20 mouse cellular contexts compared by ENCODE assay signal in genomic region chr3:83039666-83040065, GRCm38 (mm10). TPM values are rescaled to one million over a fixed set of nuclear protein-coding genes. Genes with fewer than 3 reads are reported as not detected.
DNase-seq lines count a peak whose midpoint lies in the region; ATAC-seq and TF ChIP-seq lines count a peak whose summit lies in the region.
"Had no signal": no experiment of that assay in that cellular context is flagged by ENCODE, and none has a peak within 500 bp of the region (broad histone marks: within the 10 kb centered on the region; RNA-seq: fewer than 3 reads in every experiment).

No protein-coding gene starts in this region.

- H3K9ac ChIP-seq in midbrain, embryonic 11.5 days (ENCODE audit: low read length): no peak overlapping the region
- no peak overlapping the region for H3K9ac ChIP-seq in midbrain, embryonic 15.5 days
- no peak overlapping the region for H3K9ac ChIP-seq in intestine, postnatal 0 days (ENCODE audit: low read depth, low read length)
- H3K9ac ChIP-seq in liver, embryonic 13.5 days: no peak overlapping the region
- no peak overlapping the region for H3K9ac ChIP-seq in liver, postnatal 0 days (replicated peaks)
- H3K9ac ChIP-seq: embryonic facial prominence, embryonic 12.5 days; forebrain, embryonic 15.5 days; heart, embryonic 15.5 days had no signal

- H3K27me3 ChIP-seq in midbrain, embryonic 11.5 days (ENCODE audit: control insufficient read depth, insufficient read depth, low read length): no peaks in the 10 kb centered on the region
- no peaks in the 10 kb centered on the region for H3K27me3 ChIP-seq in midbrain, embryonic 15.5 days (replicated peaks)
- H3K27me3 ChIP-seq in intestine, postnatal 0 days (replicated peaks; ENCODE audit: control insufficient read depth, insufficient read depth, low read length): no peaks in the 10 kb centered on the region
- H3K27me3 ChIP-seq in liver, embryonic 13.5 days: no peaks in the 10 kb centered on the region
- no peaks in the 10 kb centered on the region for H3K27me3 ChIP-seq in liver, postnatal 0 days (ENCODE audit: insufficient read depth, low read length)
- H3K27me3 ChIP-seq: embryonic facial prominence, embryonic 12.5 days; forebrain, embryonic 15.5 days; heart, embryonic 15.5 days had no signal

- no peak overlapping the region for H3K4me2 ChIP-seq in midbrain, embryonic 11.5 days
- H3K4me2 ChIP-seq in midbrain, embryonic 15.5 days: no peak overlapping the region
- H3K4me2 ChIP-seq in intestine, postnatal 0 days (replicated peaks; ENCODE audit: low read depth): no peak overlapping the region
- H3K4me2 ChIP-seq in liver, embryonic 13.5 days: peak overlapping the region; percentile 24; the same call in 1 of the 2 replicates
- no peak overlapping the region for H3K4me2 ChIP-seq in liver, postnatal 0 days (ENCODE audit: low read depth, low read length)
- H3K4me2 ChIP-seq: embryonic facial prominence, embryonic 12.5 days; forebrain, embryonic 15.5 days; heart, embryonic 11.5 days; heart, embryonic 15.5 days had no signal

- no peak for ATAC-seq in midbrain, embryonic 11.5 days (ENCODE audit: low FRiP score)
- no peak for ATAC-seq in midbrain, embryonic 15.5 days (replicated peaks)
- ATAC-seq in intestine, postnatal 0 days: peak; percentile 61; the same call in 1 of the 2 replicates
- ATAC-seq in liver, embryonic 13.5 days (ENCODE audit: low read depth): peak; percentile 62
- peak; percentile 49 for ATAC-seq in liver, postnatal 0 days
- ATAC-seq: forebrain, embryonic 15.5 days had no signal

- WGBS in midbrain, embryonic 11.5 days: 74% methylated on average over 4 of the region's 4 CpGs
- whole genome bisulfite sequencing in midbrain, embryonic 15.5 days: 85% methylated on average over 4 of the region's 4 CpGs
- 47% methylated on average over 4 of the region's 4 CpGs for WGBS in intestine, postnatal 0 days
- WGBS in liver, embryonic 13.5 days (ENCODE audit: insufficient replicate concordance): 46% methylated on average over 4 of the region's 4 CpGs
- 42% methylated on average over 4 of the region's 4 CpGs for WGBS in liver, postnatal 0 days (ENCODE audit: insufficient replicate concordance)

- no peak overlapping the region for H3K27ac ChIP-seq in midbrain, embryonic 11.5 days (ENCODE audit: low read depth, low read length)
- H3K27ac ChIP-seq in midbrain, embryonic 15.5 days: no peak overlapping the region
- no peak overlapping the region for H3K27ac ChIP-seq in intestine, postnatal 0 days (ENCODE audit: low read depth, low read length)
- H3K27ac ChIP-seq in liver, embryonic 13.5 days: peak overlapping the region; percentile 65; the same call in 1 of the 2 replicates
- peak overlapping the region; percentile 93 for H3K27ac ChIP-seq in liver, postnatal 0 days (ENCODE audit: low read depth)
- H3K27ac ChIP-seq: embryonic facial prominence, embryonic 12.5 days; forebrain, embryonic 15.5 days; heart, embryonic 15.5 days had no signal

- TF ChIP-seq EP300 in liver, postnatal 0 days (IDR thresholded peaks at IDR 0.05; ENCODE audit: low read depth): peak; percentile 67; the same call in 1 of the 2 replicates

- no peaks in the 10 kb centered on the region for H3K4me1 ChIP-seq in midbrain, embryonic 11.5 days (ENCODE audit: control insufficient read depth, insufficient read depth, low read length)
- no peaks in the 10 kb centered on the region for H3K4me1 ChIP-seq in midbrain, embryonic 15.5 days
- 0 out of 2 replicates have a peak, but pooled peaks cover 3% of the 10 kb centered on the region for H3K4me1 ChIP-seq in intestine, postnatal 0 days (replicated peaks; ENCODE audit: control insufficient read depth, insufficient read depth, low read length)
- H3K4me1 ChIP-seq in liver, embryonic 13.5 days (replicated peaks): no peaks in the 10 kb centered on the region
- H3K4me1 ChIP-seq in liver, postnatal 0 days (ENCODE audit: insufficient read depth): no peaks in the 10 kb centered on the region
- H3K4me1 ChIP-seq: embryonic facial prominence, embryonic 12.5 days; forebrain, embryonic 15.5 days; heart, embryonic 15.5 days had no signal

- no peak for TF ChIP-seq CTCF in intestine, postnatal 0 days (IDR thresholded peaks at IDR 0.05; ENCODE audit: low read depth)
- TF ChIP-seq CTCF in liver, postnatal 0 days (IDR thresholded peaks at IDR 0.05; ENCODE audit: low read depth): no peak

- no peak overlapping the region for H3K4me3 ChIP-seq in midbrain, embryonic 11.5 days (ENCODE audit: low read depth, low read length)
- no peak overlapping the region for H3K4me3 ChIP-seq in midbrain, embryonic 15.5 days
- H3K4me3 ChIP-seq in intestine, postnatal 0 days (ENCODE audit: low read depth, low read length): no peak overlapping the region
- H3K4me3 ChIP-seq in liver, embryonic 13.5 days (replicated peaks): no peak overlapping the region
- no peak overlapping the region for H3K4me3 ChIP-seq in liver, postnatal 0 days (ENCODE audit: low read depth, low read length)
- H3K4me3 ChIP-seq: embryonic facial prominence, embryonic 12.5 days; forebrain, embryonic 15.5 days; heart, embryonic 15.5 days had no signal

- no peaks in the 10 kb centered on the region for H3K36me3 ChIP-seq in midbrain, embryonic 11.5 days (ENCODE audit: control insufficient read depth, insufficient read depth, low read length)
- no peaks in the 10 kb centered on the region for H3K36me3 ChIP-seq in midbrain, embryonic 15.5 days (replicated peaks)
- no peaks in the 10 kb centered on the region for H3K36me3 ChIP-seq in intestine, postnatal 0 days (ENCODE audit: control insufficient read depth, insufficient read depth)
- 0 out of 2 replicates have a peak, but pooled peaks cover 3% of the 10 kb centered on the region for H3K36me3 ChIP-seq in liver, embryonic 13.5 days
- H3K36me3 ChIP-seq in liver, postnatal 0 days (replicated peaks; ENCODE audit: insufficient read depth, low read length): 0 out of 2 replicates have a peak, but pooled peaks cover 3% of the 10 kb centered on the region
- H3K36me3 ChIP-seq: embryonic facial prominence, embryonic 12.5 days; forebrain, embryonic 15.5 days; heart, embryonic 15.5 days had no signal

- H3K9me3 ChIP-seq in midbrain, embryonic 11.5 days (ENCODE audit: control insufficient read depth, low read length): no peaks in the 10 kb centered on the region
- no peaks in the 10 kb centered on the region for H3K9me3 ChIP-seq in midbrain, embryonic 15.5 days
- no peaks in the 10 kb centered on the region for H3K9me3 ChIP-seq in intestine, postnatal 0 days (ENCODE audit: control insufficient read depth)
- H3K9me3 ChIP-seq in liver, embryonic 13.5 days (replicated peaks): no peaks in the 10 kb centered on the region
- H3K9me3 ChIP-seq in liver, postnatal 0 days (ENCODE audit: low read length): no peaks in the 10 kb centered on the region
- H3K9me3 ChIP-seq: embryonic facial prominence, embryonic 12.5 days; forebrain, embryonic 15.5 days; heart, embryonic 15.5 days had no signal

- DNase-seq in midbrain, embryonic 11.5 days (ENCODE audit: low spot score, missing footprints): peak; percentile 21
- DNase-seq in liver, embryonic 13.5 days: no peak
- no peak for DNase-seq in liver, postnatal 0 days
- no peak for DNase-seq in ovary, postnatal 10 days (ENCODE audit: low spot score)
- DNase-seq in layer of hippocampus, adult 11-12 months (ENCODE audit: low spot score): no peak
- DNase-seq in embryo, embryonic 10 days (ENCODE audit: low spot score): no peak
- DNase-seq: adrenal gland, postnatal 10 days; cerebellum, adult 11 months; cerebellum, adult 8-10 months; cerebellum, postnatal 14 days; gastrocnemius, postnatal 36 days; heart, adult 18-20 months; heart, postnatal 14 days had no signal

RNA-seq across cellular contexts. Expression of gene Fgb, which starts 10.0 kb away (rescaled TPM):
- not detected in 2 replicates for polyA plus RNA-seq in midbrain, embryonic 11.5 days (2014; fragmentation: Nextera tagmentation; extraction: Ambion mirVana)
- 0.51 TPM in 1 of 2 replicates, not detected in the other for polyA plus RNA-seq in midbrain, embryonic 15.5 days (2015; fragmentation: Nextera tagmentation; extraction: Ambion mirVana)
- 7.5 and 8.7 TPM in 2 replicates for polyA plus RNA-seq in intestine, postnatal 0 days (2015; fragmentation: Nextera tagmentation; extraction: Ambion mirVana)
- polyA plus RNA-seq in liver, embryonic 13.5 days (2015; fragmentation: Nextera tagmentation; extraction: Ambion mirVana): 191 and 210 TPM in 2 replicates
- polyA plus RNA-seq in liver, postnatal 0 days (2015; fragmentation: Nextera tagmentation; extraction: Ambion mirVana): 2,723 and 3,190 TPM in 2 replicates
- polyA plus RNA-seq: forebrain, embryonic 11.5 days; forebrain, embryonic 15.5 days had no signal

RNA-seq across cellular contexts. Expression of gene Fga, which starts 13.8 kb away (rescaled TPM):
- polyA plus RNA-seq in midbrain, embryonic 11.5 days (2014; fragmentation: Nextera tagmentation; extraction: Ambion mirVana): not detected in 2 replicates
- 1.3 TPM in 1 of 2 replicates, not detected in the other for polyA plus RNA-seq in midbrain, embryonic 15.5 days (2015; fragmentation: Nextera tagmentation; extraction: Ambion mirVana)
- polyA plus RNA-seq in intestine, postnatal 0 days (2015; fragmentation: Nextera tagmentation; extraction: Ambion mirVana): 18.3 and 22.8 TPM in 2 replicates
- 276 and 332 TPM in 2 replicates for polyA plus RNA-seq in liver, embryonic 13.5 days (2015; fragmentation: Nextera tagmentation; extraction: Ambion mirVana)
- polyA plus RNA-seq in liver, postnatal 0 days (2015; fragmentation: Nextera tagmentation; extraction: Ambion mirVana): 4,366 and 4,944 TPM in 2 replicates
- polyA plus RNA-seq: forebrain, embryonic 11.5 days; forebrain, embryonic 15.5 days had no signal

RNA-seq across cellular contexts. Expression of gene Plrg1, which starts 15.7 kb away (rescaled TPM):
- polyA plus RNA-seq in midbrain, embryonic 11.5 days (2014; fragmentation: Nextera tagmentation; extraction: Ambion mirVana): 142 and 144 TPM in 2 replicates
- polyA plus RNA-seq in midbrain, embryonic 15.5 days (2015; fragmentation: Nextera tagmentation; extraction: Ambion mirVana): 104 and 108 TPM in 2 replicates
- 36.3 and 38.0 TPM in 2 replicates for polyA plus RNA-seq in intestine, postnatal 0 days (2015; fragmentation: Nextera tagmentation; extraction: Ambion mirVana)
- polyA plus RNA-seq in liver, embryonic 13.5 days (2015; fragmentation: Nextera tagmentation; extraction: Ambion mirVana): 60.3 and 63.2 TPM in 2 replicates
- 29.6 and 29.9 TPM in 2 replicates for polyA plus RNA-seq in liver, postnatal 0 days (2015; fragmentation: Nextera tagmentation; extraction: Ambion mirVana)

RNA-seq across cellular contexts. Expression of gene Fgg, which starts 32.1 kb away (rescaled TPM):
- not detected in 2 replicates for polyA plus RNA-seq in midbrain, embryonic 11.5 days (2014; fragmentation: Nextera tagmentation; extraction: Ambion mirVana)
- 0.09 and 3.4 TPM in 2 replicates for polyA plus RNA-seq in midbrain, embryonic 15.5 days (2015; fragmentation: Nextera tagmentation; extraction: Ambion mirVana)
- 1.2 and 1.8 TPM in 2 replicates for polyA plus RNA-seq in intestine, postnatal 0 days (2015; fragmentation: Nextera tagmentation; extraction: Ambion mirVana)
- 255 and 310 TPM in 2 replicates for polyA plus RNA-seq in liver, embryonic 13.5 days (2015; fragmentation: Nextera tagmentation; extraction: Ambion mirVana)
- polyA plus RNA-seq in liver, postnatal 0 days (2015; fragmentation: Nextera tagmentation; extraction: Ambion mirVana): 4,762 and 5,621 TPM in 2 replicates
- polyA plus RNA-seq: forebrain, embryonic 11.5 days; forebrain, embryonic 15.5 days had no signal

Comparison
In these comparisons a context has a peak if more than half of its experiments do, and no peak if none do; other contexts are left out.
1. ATAC-seq: peak in intestine, postnatal 0 days (single experiment), liver, embryonic 13.5 days (single experiment) and liver, postnatal 0 days (single experiment); none in midbrain, embryonic 11.5 days (single experiment) and midbrain, embryonic 15.5 days (single experiment).
2. H3K27ac ChIP-seq: peak in liver, embryonic 13.5 days (single experiment) and liver, postnatal 0 days (single experiment); none in midbrain, embryonic 11.5 days (single experiment), midbrain, embryonic 15.5 days (single experiment) and intestine, postnatal 0 days (single experiment).
3. RNA of gene Fgb, which starts 10.0 kb away (polyA plus RNA-seq): 2,723 to 3,190 TPM in liver, postnatal 0 days and 191 to 210 TPM in liver, embryonic 13.5 days; 7.5 to 8.7 TPM in intestine, postnatal 0 days, 0.51 TPM in midbrain, embryonic 15.5 days and not detected in midbrain, embryonic 11.5 days; every median in the first group is over 10 times any median in the second.